Mouse (Mus musculus) kidney, embryonic 14.5 days (tissue): ENCODE measurements around the gene Klf12. TPM values are rescaled to one million over a fixed set of nuclear protein-coding genes. Genes with fewer than 3 reads are reported as not detected.
A peak's percentile ranks its signal among the peaks of the same experiment; 100 is the strongest.

Source experiments
- ATAC-seq: fragments of 200-750 bp; cut with Nextera tagmentation; 2 replicates; pipeline ENCODE4 v1.8.0; 2017; ENCODE audit warnings: moderate number of reproducible peaks, mild to moderate bottlenecking, moderate TSS enrichment, moderate library complexity; ENCODE audit not compliant: low FRiP score, low TSS enrichment
- H3K27ac ChIP-seq: fragments of 300-500 bp; sonication (generic); 2 replicates; pipeline ENCODE4 v1.5.1; 2014; ENCODE audit warnings: low read depth, mild to moderate bottlenecking, low read length, moderate library complexity, mixed read lengths
- H3K27me3 ChIP-seq: fragments of 300-500 bp; sonication (generic); 2 replicates; pipeline ENCODE4 v1.6.1; 2014; ENCODE audit warnings: mild to moderate bottlenecking, low read length; ENCODE audit not compliant: control insufficient read depth, insufficient read depth
- H3K36me3 ChIP-seq: fragments of 300-500 bp; sonication (generic); 2 replicates; pipeline ENCODE4 v1.6.1; 2014; ENCODE audit warnings: low read length, mixed read lengths; ENCODE audit not compliant: control insufficient read depth, insufficient read depth
- H3K4me1 ChIP-seq: fragments of 300-500 bp; sonication (generic); 2 replicates; pipeline ENCODE4 v1.6.1; 2014; ENCODE audit warnings: low read length, mixed read lengths; ENCODE audit not compliant: control insufficient read depth, insufficient read depth
- H3K4me2 ChIP-seq: fragments of 300-500 bp; sonication (generic); replicated peaks from 2 replicates; pipeline ENCODE4 v1.6.1; 2014; ENCODE audit warnings: low read depth, mild to moderate bottlenecking, low read length
- H3K4me3 ChIP-seq: fragments of 300-500 bp; sonication (generic); 2 replicates; pipeline ENCODE4 v1.5.1; 2014; ENCODE audit warnings: mild to moderate bottlenecking, low read length
- H3K9ac ChIP-seq: fragments of 300-500 bp; sonication (generic); 2 replicates; pipeline ENCODE4 v1.6.1; 2014; ENCODE audit warnings: low read depth, mild to moderate bottlenecking, low read length, moderate library complexity
- H3K9me3 ChIP-seq: fragments of 300-500 bp; sonication (generic); 2 replicates; pipeline ENCODE4 v1.6.1; 2016; ENCODE audit warnings: low read length; ENCODE audit not compliant: control insufficient read depth
- WGBS: fragments of 180-500 bp; shearing (Covaris S2); extraction: QIAGEN DNeasy Blood & Tissue Kit; methylation state at CpG from one replicate; pipeline ENCODE4 v1.1.7; 2014; 5-methylcytosine and 5-hydroxymethylcytosine counted together
- polyA plus RNA-seq: library from polyadenylated mRNA; unstranded; fragments of >200 nt; fragmentation: Nextera tagmentation; extraction: Ambion mirVana; gene quantifications from 2 replicates; pipeline ENCODE4 v1.2.1, GENCODE M21; 2014

Klf12 gene
- polyA plus RNA-seq, 1 experiment from 2014 or later: 10.1 TPM

DNA sequence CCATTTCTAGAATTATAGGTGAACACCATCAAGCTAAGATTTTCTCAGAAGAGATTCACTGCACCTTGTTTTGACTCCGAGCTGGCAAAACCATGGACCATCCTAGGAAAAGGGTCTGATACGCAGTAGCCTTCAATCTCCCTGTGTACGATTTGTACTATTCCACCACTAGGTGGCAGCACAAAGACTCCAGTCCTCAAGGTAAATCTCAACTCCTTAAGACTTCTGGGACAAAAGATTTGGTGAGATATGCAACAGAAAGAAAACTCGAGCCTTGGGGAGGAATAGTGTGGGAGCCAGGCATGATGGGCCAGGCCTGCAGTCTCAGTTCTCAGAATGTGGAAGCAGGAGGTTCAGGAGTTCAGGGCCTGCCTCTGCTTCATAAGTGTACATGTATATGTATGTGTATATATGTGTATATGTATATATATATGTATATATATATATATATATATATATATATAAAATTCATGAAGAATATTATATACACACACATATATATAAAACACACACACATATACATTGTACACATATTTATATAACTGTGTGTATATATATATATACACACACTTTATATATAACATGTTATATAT lies 274.6 kb downstream of the Klf12 start:
- H3K27me3 ChIP-seq: no peaks in the 10 kb centered on the region
- H3K36me3 ChIP-seq: no peaks in the 10 kb centered on the region
- no peaks in the 10 kb centered on the region for H3K9me3 ChIP-seq
- H3K9ac ChIP-seq: no peak overlapping the region
- no peak overlapping the region for H3K4me3 ChIP-seq
- peak; percentile 72 for ATAC-seq
- 0 out of 2 replicates have a peak, but pooled peaks cover 6% of the 10 kb centered on the region for H3K4me1 ChIP-seq
- WGBS: 53% methylated on average over 4 of the region's 4 CpGs
- no peak overlapping the region for H3K4me2 ChIP-seq
- no peak overlapping the region for H3K27ac ChIP-seq

DNA sequence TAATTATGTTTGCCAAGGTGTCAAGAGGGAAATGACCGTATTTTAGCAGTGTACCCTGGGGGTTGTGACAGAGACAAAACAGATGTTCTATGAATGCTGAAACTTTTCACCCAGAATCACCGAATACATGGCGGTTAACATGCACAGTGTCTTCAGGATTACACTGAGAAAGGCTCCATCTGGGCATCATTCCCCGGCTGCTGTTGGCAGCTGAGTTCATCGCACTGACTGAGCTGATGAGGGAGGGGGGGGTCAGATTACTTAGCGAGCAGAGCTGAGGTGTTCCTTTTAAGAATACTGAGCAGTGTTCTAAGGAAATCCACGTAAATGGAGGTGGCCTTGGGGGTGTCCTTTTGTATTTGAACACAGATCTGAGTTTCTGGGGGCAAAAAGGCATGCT lies 301.0 kb downstream of the Klf12 start:
- H3K36me3 ChIP-seq: no peaks in the 10 kb centered on the region
- no peaks in the 10 kb centered on the region for H3K27me3 ChIP-seq
- no peak overlapping the region for H3K9ac ChIP-seq
- H3K4me3 ChIP-seq: no peak overlapping the region
- H3K4me2 ChIP-seq: no peak overlapping the region
- H3K27ac ChIP-seq: no peak overlapping the region
- no peaks in the 10 kb centered on the region for H3K4me1 ChIP-seq
- 59% methylated on average over 7 of the region's 7 CpGs for WGBS
- no peak for ATAC-seq
- no peaks in the 10 kb centered on the region for H3K9me3 ChIP-seq

DNA sequence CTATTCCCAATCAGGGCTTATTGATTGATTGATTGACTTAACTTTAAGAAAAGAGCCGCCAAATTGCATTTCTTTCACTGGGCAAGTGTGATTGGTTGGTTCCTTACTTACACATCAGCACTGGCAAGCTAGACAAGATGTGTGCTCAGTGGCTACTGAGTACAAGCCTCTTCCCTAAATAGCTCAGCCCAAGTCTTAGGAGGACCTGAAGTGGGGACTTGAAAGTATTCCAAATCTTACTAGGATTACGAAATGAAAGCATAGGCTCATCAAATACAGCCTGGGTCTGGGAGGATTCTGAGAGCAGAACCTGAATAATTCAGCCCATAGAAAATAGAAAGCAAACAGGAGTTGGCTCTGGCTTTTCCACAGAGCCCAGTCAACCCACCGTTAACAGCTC lies 303.3 kb downstream of the Klf12 start:
- no peaks in the 10 kb centered on the region for H3K36me3 ChIP-seq
- no peaks in the 10 kb centered on the region for H3K27me3 ChIP-seq
- no peak for ATAC-seq
- no peaks in the 10 kb centered on the region for H3K4me1 ChIP-seq
- no peak overlapping the region for H3K9ac ChIP-seq
- no peak overlapping the region for H3K4me2 ChIP-seq
- H3K9me3 ChIP-seq: no peaks in the 10 kb centered on the region
- H3K27ac ChIP-seq: no peak overlapping the region
- WGBS: 91% methylated on average over 3 of the region's 3 CpGs
- no peak overlapping the region for H3K4me3 ChIP-seq

DNA sequence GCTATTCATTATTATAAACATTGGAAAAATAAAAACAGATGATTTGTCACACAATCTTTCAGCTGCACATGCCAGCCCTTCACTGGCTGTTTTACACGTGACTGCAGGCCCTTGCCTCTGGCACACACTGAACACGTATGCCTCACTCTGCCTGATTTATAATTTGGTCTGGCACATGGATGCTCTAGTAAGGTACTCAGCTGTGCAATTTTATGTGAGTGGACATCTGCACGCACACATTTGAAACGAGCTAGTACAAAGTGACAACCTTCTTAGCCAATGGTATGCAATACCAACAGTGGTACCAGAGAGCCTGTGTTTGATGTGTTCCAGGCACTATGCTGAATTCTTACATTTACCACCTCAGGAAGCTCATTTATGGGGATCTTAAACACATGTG lies 316.6 kb downstream of the Klf12 start:
- Histone ChIP-seq H3K9me3 (peaks cover 3% of the 10 kb centered on the region; the same call in 1 of the 2 replicates), H3K27me3 (no peaks in the 10 kb centered on the region), H3K27ac (no peak overlapping the region), H3K9ac (no peak overlapping the region), H3K4me2 (no peak overlapping the region), H3K4me3 (no peak overlapping the region), H3K36me3 (no peaks in the 10 kb centered on the region), H3K4me1 (no peaks in the 10 kb centered on the region)
- WGBS: 85% methylated on average over 4 of the region's 4 CpGs
- no peak for ATAC-seq

- H3K36me3 ChIP-seq: no peaks in the 10 kb centered on the region
- peak; percentile 64; the same call in 1 of the 2 replicates for ATAC-seq
- peaks cover 7% of the 10 kb centered on the region; the same call in 1 of the 2 replicates for H3K9me3 ChIP-seq
- H3K4me2 ChIP-seq: no peak overlapping the region
- no peaks in the 10 kb centered on the region for H3K27me3 ChIP-seq
- no peak overlapping the region for H3K9ac ChIP-seq
- no peak overlapping the region for H3K4me3 ChIP-seq
- H3K27ac ChIP-seq: no peak overlapping the region
- H3K4me1 ChIP-seq: no peaks in the 10 kb centered on the region
- WGBS: 50% methylated on average over 10 of the region's 10 CpGs
Observed at GRCm38 (mm10) chr14:99960500-99961229, 323.8 kb downstream of the Klf12 start.

DNA sequence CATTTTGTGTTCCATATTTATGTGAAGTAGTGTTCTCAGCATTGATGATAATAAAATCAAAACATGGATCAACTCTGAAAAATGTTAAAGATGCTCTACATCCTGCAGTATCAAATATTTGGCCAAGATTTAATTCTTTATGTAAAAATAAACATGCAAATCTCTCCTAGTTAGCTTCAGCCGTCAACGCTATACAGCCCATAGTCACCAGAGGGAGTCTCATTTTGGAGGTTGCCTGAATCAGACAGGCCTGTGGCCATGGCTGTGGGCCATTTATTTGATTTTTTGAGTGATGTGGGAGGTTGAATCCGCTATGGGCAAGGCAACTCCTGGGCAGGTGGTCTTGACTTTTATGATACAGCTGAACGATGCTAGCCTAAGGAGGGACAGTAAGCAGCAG lies 329.3 kb downstream of the Klf12 start:
- no peak for ATAC-seq
- Histone ChIP-seq H3K27me3 (no peaks in the 10 kb centered on the region), H3K9ac (no peak overlapping the region), H3K36me3 (no peaks in the 10 kb centered on the region), H3K27ac (no peak overlapping the region), H3K4me1 (no peaks in the 10 kb centered on the region), H3K4me2 (no peak overlapping the region), H3K9me3 (no peaks in the 10 kb centered on the region), H3K4me3 (no peak overlapping the region)
- WGBS: 96% methylated on average over 4 of the region's 4 CpGs

DNA sequence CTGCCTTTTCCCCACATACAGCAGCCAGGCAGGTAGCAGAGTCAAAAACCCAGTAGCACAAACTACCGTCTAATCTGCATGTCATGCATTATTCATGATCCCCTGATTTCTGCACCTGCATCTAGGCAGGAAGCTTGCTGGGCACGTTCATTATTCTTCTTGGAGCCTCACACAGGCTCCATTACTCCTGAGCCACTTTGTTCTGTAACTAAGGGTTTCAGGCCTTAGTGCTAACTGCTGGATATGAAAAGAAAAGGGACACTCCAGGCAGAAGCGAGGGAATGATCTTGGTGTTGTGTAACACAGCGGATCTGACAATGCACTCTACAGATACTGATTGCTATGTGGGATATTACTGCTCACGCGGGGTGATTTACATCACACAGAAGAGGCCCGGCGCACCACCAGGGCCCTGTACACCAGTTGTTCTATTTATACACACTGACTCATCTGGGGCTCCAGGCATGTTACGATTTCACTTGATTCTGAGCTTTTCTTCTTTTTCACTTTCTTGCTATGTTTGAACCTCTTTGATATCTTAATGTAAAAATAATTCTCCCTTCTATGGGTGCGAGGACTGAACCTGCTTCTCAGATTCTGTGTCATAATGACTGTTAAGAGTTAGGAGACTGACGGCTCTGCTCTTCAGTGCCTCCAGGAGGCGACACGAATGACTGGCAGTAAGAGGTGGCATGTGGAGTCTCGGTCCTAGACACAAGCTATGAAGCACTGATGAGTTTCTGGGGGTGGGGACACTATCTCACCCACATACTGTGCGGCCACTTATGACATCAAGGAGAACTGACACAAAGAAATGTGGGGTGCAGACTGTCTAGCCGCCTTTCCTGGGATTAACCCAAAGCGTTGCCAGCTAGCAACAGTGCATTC lies 340.0 kb downstream of the Klf12 start:
- no peaks in the 10 kb centered on the region for H3K9me3 ChIP-seq
- no peak for ATAC-seq
- no peaks in the 10 kb centered on the region for H3K36me3 ChIP-seq
- no peak overlapping the region for H3K4me2 ChIP-seq
- no peak overlapping the region for H3K9ac ChIP-seq
- no peak overlapping the region for H3K4me3 ChIP-seq
- no peak overlapping the region for H3K27ac ChIP-seq
- peaks cover 15% of the 10 kb centered on the region for H3K4me1 ChIP-seq
- WGBS: 69% methylated on average over 17 of the region's 17 CpGs
- no peaks in the 10 kb centered on the region for H3K27me3 ChIP-seq

DNA sequence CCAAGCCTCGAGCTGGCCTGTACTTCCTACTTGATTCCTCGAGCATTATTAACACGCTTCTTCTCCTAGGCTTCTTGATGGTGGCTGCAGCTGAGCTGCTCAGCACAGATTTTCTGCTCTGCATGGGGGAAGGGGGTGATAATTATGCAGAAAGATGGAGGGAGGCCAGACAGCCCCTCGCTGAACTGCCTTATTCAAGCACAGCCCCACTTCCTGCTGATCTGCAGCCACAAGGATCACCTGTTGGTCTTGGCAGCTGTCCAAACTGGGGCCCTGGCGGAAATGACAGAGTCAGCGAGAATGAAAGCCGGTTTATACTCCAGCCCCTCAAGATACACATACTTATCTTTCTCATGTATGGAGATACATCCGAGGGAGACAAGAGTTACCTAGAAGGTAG lies 341.3 kb downstream of the Klf12 start:
- ATAC-seq: peak; percentile 93
- H3K9ac ChIP-seq: no peak overlapping the region
- H3K27ac ChIP-seq: peak overlapping the region; percentile 20; the same call in 1 of the 2 replicates
- no peaks in the 10 kb centered on the region for H3K9me3 ChIP-seq
- H3K4me2 ChIP-seq: no peak overlapping the region
- H3K4me1 ChIP-seq: peaks cover 15% of the 10 kb centered on the region
- no peaks in the 10 kb centered on the region for H3K36me3 ChIP-seq
- H3K4me3 ChIP-seq: no peak overlapping the region
- H3K27me3 ChIP-seq: no peaks in the 10 kb centered on the region
- 21% methylated on average over 8 of the region's 8 CpGs for WGBS

DNA sequence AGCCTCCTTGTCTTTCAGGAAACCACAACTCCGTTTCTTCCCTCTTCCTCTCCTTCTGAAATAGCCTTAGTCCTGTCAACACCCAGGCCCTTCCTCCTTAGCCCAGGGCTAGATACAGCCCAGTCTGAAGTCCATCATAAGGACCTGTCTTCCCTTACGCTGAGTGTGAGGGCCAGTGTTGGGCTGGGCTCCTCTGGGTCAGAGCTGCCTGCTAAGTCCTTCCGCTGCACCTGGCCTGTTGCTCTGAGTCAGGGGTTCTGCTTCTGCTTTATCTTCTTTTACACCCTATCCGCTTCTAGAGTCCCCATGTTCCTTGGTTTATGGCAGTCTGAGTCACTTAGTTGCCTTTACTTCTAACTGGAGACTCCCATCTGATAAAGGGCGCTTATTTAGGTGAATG lies 351.0 kb downstream of the Klf12 start:
- 78% methylated on average over 5 of the region's 5 CpGs for WGBS

More for the DNA sequence above, 351.0 kb downstream of the Klf12 start:
- no peak overlapping the region for H3K27ac ChIP-seq
- H3K9ac ChIP-seq: no peak overlapping the region
- no peaks in the 10 kb centered on the region for H3K27me3 ChIP-seq
- ATAC-seq: no peak
- no peaks in the 10 kb centered on the region for H3K9me3 ChIP-seq
- no peak overlapping the region for H3K4me3 ChIP-seq
- no peaks in the 10 kb centered on the region for H3K4me1 ChIP-seq
- no peaks in the 10 kb centered on the region for H3K36me3 ChIP-seq
- no peak overlapping the region for H3K4me2 ChIP-seq
